Mouse (Mus musculus) heart, adult 11 months (tissue): ENCODE data around the gene Tmem212.

Source experiments
- DNase-seq: peaks from one replicate; pipeline ENCODE4 v3.0.0; 2022

Tmem212 gene

GRCm38 (mm10) chr3:27896318-27896892 lies at the start of gene Tmem212:
Tmem212 (minus strand) TSS chr3:27896368.
- no peak for DNase-seq

DNA sequence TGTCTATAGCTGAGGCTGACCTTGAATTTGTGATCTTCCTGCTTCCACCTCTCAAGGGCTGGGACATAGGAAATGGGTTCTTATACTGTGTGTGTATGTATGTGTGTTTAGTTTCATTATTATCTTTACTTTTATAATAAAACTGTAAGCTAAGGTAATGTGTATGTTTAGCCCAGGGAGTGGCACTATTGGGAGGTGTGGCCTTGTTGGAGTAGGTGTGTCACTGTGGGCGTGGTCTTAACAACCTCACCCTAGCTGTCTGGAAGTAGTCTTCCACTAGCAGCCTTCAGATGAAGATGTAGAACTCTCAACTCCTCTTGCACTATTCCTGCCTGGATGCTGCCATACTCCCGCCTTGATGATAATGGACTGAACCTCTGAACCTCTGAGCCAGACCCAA lies 49.2 kb upstream of the Tmem212 start:
- DNase-seq = peak; percentile 69

GRCm38 (mm10) chr3:27942991-27943390 lies 46.8 kb upstream of the Tmem212 start:
- peak; percentile 96 for DNase-seq

DNA sequence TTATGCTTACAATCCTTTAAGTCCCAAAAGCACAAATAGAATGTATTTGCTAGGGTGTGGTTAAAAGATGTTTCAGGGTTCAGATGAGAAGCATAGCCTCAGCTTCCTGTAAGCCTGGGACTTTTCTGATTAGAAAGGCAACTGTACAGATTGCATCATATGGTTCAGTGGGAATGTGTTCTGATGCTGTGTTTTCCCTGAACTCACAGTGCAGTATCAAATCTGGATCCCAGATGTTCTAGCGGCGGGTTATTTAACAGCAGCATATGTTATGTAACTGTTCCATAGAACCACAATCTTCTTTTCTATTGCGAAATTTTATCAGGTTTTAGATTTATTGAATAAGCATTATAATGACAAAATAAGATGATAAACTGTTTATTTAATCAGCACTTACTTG lies 45.5 kb upstream of the Tmem212 start:
- peak; percentile 92 for DNase-seq

GRCm38 (mm10) chr3:27938381-27939323 lies 42.5 kb upstream of the Tmem212 start, which contains the start of gene Pld1:
Pld1 (plus strand) TSS chr3:27938695.
- DNase-seq = peak; percentile 99

DNA sequence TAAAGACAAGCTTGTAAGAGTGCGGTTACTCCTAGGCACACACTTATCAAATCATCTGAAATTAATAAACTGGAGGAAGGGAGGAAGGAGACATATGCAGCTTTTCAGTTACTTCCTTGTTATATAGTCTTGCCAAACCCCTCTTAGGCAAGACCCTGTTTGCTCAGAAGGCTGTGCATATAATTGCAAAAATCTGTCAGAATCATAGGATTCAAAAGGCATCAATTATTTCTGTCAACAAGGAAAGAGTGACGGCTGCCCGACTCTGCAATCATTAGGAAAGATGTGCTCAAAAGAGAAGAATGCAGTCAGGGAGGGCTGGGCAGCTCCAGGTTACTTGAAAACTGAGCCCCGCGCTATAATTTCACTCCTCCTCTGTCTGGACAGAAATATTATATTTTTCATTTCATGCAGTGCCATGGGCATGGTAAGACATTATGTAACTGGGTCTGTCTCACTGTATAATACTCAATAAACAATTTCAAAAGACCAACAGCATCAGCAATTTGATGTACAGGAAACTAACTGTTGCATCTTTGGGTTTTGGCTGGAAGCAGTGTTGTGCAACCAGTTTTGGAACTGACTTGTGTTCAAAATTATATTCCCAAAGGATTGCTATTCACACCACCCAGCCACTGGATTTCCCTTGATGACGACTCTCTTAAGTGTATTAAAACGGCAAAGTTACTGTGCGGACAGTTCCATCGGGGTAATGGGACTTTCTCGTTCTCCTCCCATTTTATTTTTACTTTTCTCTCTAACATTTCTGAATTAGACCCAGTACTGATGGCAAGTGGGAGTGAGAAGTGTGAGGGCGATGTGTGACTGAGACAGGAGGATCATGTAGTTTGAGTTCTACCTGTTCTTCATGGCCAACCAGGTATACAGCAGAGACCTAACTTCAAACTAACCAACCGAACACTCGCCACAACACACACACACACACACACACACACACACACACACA lies 41.3 kb upstream of the Tmem212 start:
- peak; percentile 93 for DNase-seq

DNA sequence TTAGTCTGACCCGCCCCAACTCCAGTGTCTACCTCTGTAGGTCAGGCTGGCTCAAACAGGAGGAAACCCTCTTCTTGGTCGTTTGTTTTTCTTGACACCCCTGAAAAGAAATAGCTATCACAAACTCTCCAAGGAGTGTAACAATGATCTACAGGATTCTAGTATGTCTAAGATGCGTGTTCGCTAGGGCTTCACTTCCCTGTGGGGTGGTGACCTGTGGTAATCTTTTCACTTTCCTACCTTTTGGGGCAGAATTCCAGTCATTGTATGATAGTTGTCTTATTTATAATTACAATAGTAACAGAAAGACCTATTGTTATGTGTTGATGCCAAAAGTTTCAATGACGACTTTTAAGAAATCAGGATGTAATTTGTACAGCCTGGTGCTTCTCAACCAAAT lies 40.6 kb upstream of the Tmem212 start:
- DNase-seq = peak; percentile 81

- peak; percentile 68 for DNase-seq
These were observed 39.5 kb upstream of the Tmem212 start for GRCm38 (mm10) chr3:27935644-27936043.

DNA sequence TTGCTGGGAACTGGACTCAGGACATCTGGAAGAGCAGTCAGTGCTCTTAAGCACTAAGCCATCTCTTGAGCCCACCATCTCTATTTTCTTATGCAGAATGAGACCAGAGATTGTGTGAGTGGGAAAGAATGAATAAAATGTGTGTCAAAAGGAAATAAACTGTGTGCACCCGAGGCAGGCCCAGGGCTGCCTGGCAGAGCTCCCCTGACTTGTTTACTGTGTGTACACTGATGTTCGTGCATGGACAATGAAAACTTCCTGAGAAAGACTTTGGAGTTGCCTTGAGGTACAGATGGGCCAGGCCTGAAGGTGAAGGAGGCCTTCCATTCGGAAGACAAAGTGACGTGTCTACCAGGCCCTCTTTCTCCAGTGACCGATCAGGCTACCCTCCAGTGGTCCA lies 36.2 kb upstream of the Tmem212 start:
- peak; percentile 51 for DNase-seq

DNA sequence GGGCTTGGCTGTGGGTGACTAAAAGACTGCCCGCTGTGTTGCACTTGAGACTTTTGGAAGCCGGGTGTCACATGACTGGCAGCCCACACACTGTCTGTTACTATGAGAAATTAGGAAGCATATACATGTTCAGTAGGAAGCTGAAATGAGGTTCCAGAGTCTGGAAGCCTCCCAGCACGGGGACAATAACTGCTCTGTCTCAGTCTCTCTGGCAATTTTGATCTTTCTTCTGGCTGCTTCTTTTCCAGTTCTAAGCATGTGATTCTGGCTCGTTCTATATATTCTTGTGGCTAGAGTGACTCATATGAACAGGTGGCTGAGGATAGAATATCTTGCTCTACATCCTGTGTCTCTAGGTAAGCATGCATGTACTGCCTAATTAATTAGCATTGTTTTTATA lies 33.1 kb upstream of the Tmem212 start:
- peak; percentile 78 for DNase-seq

- DNase-seq = no peak
These were observed 27.9 kb upstream of the Tmem212 start for GRCm38 (mm10) chr3:27924037-27924436.

DNA sequence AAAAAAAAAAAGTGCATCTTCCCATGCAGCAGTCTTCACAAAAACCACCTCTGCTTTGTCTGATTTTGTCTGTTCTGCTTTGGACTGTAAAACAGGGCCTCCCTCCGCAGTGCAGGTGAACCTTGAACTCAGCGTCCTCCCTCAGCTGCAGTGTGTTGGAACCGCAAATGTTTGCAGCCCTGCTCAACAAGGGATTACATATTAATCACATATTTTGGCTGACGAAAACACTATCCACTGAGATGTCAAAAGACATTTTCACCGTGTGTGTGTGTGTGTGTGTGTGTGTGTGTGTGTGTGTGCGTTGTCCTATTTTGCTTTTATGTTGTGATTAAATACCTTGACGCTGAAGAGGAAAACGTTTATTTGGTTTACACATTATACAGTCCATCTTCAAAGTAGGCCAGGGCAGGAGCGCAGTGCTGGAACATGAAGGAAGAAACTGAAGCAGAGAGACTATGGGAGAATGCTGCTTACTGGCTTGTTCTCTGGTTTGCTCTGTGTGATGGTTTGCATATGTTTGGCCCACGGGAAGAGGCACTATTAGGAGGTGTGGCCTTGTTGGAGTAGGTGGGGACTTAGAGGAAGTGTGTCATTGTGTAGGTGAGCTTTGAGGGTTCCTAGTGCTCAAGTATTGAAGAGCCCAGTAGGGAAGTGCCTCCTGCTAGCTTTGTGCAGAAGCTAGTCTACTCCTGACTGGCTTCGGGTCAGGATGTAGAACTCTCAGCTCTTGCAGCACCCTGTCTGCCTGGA lies 25.3 kb upstream of the Tmem212 start:
- DNase-seq = peak; percentile 64

DNA sequence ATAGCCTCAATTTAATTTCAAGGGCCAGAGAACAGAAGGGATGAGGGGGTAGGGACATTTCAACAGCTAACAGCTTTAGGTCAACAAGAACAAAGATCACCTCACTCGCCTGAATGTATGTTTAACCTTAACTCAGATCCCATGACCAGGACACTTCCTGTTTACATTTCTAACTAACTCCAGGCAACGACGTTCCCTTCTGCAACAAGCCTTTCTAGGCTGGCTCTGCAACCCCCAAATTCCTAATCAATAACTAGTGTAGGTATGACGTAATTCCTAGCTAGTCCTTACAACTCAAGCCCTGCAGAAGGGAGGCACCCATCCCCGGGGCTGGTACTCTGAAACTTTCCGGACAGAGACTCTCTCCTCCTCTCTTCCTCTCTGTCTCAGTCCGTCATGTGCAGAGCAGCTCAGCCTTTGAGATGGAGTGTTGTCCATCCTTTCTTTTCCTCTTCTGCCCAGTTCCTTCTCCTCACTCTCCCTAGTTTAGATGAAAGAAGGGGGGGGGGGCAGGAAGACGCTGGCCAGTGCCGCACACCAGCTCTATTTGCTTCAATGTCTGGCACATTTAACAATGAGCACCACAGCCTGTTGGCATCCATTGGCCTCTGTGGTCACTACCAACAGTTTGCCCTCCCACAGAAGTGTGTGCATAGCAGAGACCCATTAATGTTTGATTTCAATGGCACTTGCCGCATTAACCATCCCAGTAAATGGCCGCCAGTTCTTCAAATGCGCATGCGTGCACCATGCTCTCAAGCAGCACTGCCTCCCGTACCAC lies 22.7 kb upstream of the Tmem212 start:
- DNase-seq = peak; percentile 85

DNA sequence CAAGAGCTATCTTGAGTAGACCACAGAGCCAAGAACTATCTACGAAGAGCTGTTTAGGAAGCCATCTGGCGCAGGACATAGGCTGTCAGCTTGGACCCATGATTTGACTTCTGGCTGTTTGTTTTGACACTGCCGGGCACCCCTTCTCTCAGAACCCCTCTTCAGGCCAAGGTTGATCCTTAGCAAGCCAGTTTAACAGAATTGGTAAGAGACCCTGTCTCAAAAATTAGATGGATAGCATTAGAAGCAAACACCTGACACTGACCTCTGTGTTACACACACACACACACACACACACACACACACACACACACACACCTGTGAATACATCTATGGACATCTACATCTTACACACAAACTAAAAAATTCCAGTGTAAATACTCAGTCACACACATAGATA lies 12.8 kb upstream of the Tmem212 start:
- DNase-seq = peak; percentile 88

DNA sequence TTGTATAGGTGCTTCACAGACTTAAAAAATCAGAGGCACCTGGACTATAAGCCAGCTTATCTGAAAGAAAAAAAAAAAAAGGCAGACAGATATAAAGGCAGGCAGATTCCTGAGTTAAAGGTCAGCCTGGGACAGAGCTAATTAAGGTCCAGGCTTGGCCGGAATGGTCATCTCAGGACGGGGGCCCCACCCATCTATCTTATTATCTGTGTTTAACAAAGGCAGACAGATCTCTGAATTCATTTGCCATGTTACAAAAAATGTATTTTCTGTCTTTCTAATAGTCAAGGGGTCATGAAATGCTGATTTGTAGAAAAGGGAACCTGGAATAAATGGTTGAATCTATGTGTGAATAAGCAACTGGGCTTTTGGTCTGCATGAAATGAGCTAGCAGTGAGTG lies 12.1 kb upstream of the Tmem212 start:
- DNase-seq = peak; percentile 73

GRCm38 (mm10) chr3:27907301-27907700 lies 11.1 kb upstream of the Tmem212 start:
- DNase-seq = peak; percentile 73

DNA sequence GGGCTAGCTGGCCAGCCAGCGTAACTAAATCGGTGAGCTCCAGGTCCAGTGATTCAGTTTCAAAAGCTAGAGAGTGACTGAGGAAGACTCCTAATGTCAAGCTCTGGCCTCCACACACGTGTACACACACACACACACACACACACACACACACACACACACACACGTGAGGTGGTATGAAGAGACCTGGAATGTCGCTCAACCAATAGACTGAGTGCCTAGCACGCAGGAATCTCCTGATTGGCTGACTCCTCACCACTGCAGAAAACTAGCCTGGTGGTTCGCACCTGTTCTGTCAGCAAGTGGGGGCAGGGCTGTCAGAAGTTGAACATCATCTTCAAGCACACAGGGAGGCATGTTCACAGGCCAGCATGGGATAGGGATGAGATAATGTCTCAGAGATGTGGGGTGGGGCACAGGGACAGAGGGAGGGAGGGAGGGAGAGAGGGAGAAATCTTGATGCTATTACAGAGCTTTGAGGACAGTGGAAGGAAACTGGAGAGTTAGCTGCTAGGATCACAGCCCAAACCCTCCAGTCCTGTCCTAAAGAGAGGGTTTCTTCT lies 10.6 kb upstream of the Tmem212 start:
- DNase-seq = peak; percentile 91

DNA sequence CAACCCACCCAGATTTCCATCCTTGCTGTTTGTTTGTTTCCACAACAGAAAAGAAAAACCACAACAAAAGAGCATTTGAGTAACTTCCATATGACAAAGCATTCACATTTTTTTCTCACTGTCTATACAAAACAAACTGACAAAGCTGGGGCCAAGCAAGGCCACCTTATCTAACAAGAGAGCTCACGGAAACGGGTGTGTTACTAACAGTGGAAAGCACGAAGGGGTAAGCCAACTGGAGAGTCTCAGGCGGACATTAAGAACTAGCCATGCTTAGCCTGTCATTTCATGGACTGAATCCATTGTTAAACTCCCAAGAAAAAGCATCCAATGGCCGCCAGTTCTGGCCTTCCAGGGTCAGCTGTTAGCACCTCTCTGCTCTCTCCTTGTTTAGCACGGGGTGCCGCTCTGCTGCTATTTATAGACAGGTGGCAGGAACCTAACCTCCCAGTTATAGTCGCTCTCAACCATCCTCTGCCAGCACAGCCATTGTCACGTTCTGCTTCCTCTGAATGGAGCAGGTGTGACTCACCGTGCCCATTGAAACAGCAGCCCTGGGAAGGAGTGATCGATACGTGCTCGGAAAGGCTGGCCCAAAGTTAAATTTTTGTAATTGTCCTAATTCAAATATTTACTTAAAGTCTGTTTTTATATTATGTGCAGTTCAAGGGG lies 8.6 kb upstream of the Tmem212 start:
- peak; percentile 97 for DNase-seq

- DNase-seq = no peak
These were observed 5.7 kb upstream of the Tmem212 start for GRCm38 (mm10) chr3:27901846-27902245.

DNA sequence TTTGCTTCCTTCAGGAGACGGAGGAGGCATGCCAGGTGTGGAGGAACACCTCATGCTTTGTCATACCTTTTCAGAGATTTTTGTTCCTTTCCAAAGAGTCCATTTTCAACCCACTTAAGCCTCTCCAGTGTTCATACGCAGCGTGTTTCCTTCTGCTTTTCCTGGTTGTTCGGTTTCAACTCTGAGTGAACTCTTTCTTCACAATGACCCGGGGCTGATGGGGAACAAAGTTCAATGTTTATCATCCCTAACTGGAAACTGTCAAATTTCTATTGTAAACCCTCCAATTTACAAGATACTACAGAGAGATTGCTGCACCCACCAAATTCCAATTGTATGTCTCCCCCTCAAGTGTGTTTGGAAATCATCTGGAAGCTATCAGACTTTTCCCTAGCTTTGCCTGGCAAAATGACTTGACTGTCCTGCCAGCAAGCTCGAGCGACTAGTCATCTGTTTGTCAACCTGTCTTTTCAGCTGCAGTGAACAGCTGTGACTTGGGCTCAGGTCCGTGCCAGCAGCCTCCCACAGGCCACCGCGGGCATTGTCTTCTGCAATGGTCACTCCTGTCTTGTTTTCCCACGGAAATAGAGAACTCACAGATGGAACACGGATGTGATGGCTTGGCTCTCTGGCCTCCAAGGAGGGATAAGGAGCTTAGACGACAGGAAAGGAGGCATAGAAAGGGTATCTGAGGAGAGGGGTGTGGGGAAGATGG lies 3.0 kb upstream of the Tmem212 start:
- DNase-seq = peak; percentile 98
